Mouse (Mus musculus) hindbrain, embryonic 13.5 days (tissue): ENCODE measurements around the gene Fancd2. TPM values are rescaled to one million over a fixed set of nuclear protein-coding genes. Genes with fewer than 3 reads are reported as not detected.

Experiments
- ATAC-seq: fragments of 200-750 bp; cut with Nextera tagmentation; 2 replicates; pipeline ENCODE4 v1.8.0; 2017; ENCODE audit warnings: moderate TSS enrichment; ENCODE audit not compliant: low FRiP score
- H3K27ac ChIP-seq: fragments of 300-500 bp; sonication (generic); 2 replicates; pipeline ENCODE4 v1.5.1; 2015; ENCODE audit warnings: inconsistent platforms, mild to moderate bottlenecking, moderate library complexity
- H3K27me3 ChIP-seq: fragments of 300-500 bp; sonication (generic); 2 replicates; pipeline ENCODE4 v1.6.1; 2015; ENCODE audit warnings: mild to moderate bottlenecking, inconsistent platforms
- H3K36me3 ChIP-seq: fragments of 300-500 bp; sonication (generic); 2 replicates; pipeline ENCODE4 v1.6.1; 2015; ENCODE audit warnings: mild to moderate bottlenecking, inconsistent platforms
- H3K4me1 ChIP-seq: fragments of 300-500 bp; sonication (generic); replicated peaks from 2 replicates; pipeline ENCODE4 v1.6.1; 2015; ENCODE audit warnings: inconsistent platforms
- H3K4me2 ChIP-seq: fragments of 300-500 bp; sonication (generic); 2 replicates; pipeline ENCODE4 v1.6.1; 2015; ENCODE audit warnings: inconsistent platforms, mild to moderate bottlenecking, moderate library complexity
- H3K4me3 ChIP-seq: fragments of 300-500 bp; sonication (generic); 2 replicates; pipeline ENCODE4 v1.5.1; 2015; ENCODE audit warnings: mild to moderate bottlenecking, inconsistent platforms
- H3K9ac ChIP-seq: fragments of 300-500 bp; sonication (generic); 2 replicates; pipeline ENCODE4 v1.6.1; 2015; ENCODE audit warnings: mild to moderate bottlenecking, inconsistent platforms
- H3K9me3 ChIP-seq: fragments of 300-500 bp; sonication (generic); 2 replicates; pipeline ENCODE4 v1.6.1; 2016; ENCODE audit warnings: inconsistent platforms
- WGBS: fragments of 180-500 bp; shearing (Covaris S2); methylation state at CpG from one replicate; pipeline ENCODE4 v1.1.7; 2015; 5-methylcytosine and 5-hydroxymethylcytosine counted together
- polyA plus RNA-seq: library from polyadenylated mRNA; unstranded; fragments of >200 nt; fragmentation: Nextera tagmentation; extraction: Ambion mirVana; gene quantifications from 2 replicates; pipeline ENCODE4 v1.2.1, GENCODE M21; 2015

Fancd2 gene
- polyA plus RNA-seq, 1 experiment from 2014 or later = 3.2 TPM

GRCm38 (mm10) chr6:113501388-113502084, 29.9 kb upstream of the Fancd2 start, which contains the start of gene Prrt3:
TSS of gene Prrt3 (minus strand) at chr6:113501931.
- peaks cover 6% of the 10 kb centered on the region; the same call in 1 of the 2 replicates for H3K36me3 ChIP-seq
- peaks cover 13% of the 10 kb centered on the region for H3K4me1 ChIP-seq
- 4% methylated on average over 32 of the region's 32 CpGs for WGBS
- peak within 1 kb of the TSS; percentile 64 for H3K4me2 ChIP-seq
- no peaks in the 10 kb centered on the region for H3K9me3 ChIP-seq
- peak within 1 kb of the TSS; percentile 66 for H3K27ac ChIP-seq
- H3K4me3 ChIP-seq = peak within 1 kb of the TSS; percentile 60
- H3K27me3 ChIP-seq = peaks cover 16% of the 10 kb centered on the region
- peak; percentile 86 for ATAC-seq
- H3K9ac ChIP-seq = peak within 1 kb of the TSS; percentile 79

DNA sequence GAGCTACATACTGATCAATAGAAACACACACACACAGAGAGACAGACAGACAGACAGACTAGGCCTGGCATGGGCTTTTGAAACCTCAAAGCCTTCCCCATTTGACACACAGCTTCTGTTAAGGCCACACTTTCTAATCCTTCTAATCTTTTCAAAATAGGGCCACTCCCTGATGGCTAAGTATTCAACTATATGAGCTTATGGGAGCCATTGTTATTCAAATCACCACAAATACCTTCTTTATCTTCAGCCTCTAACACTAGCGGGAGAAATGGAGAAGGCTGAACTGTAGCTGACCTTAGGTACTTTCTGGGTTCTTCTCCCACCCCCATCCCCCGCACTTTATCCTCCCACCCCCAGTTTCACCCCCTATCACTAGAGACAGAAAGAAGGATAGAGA, 28.7 kb upstream of the Fancd2 start:
- Histone ChIP-seq H3K4me3 (no peak overlapping the region), H3K9ac (no peak overlapping the region), H3K4me2 (no peak overlapping the region), H3K4me1 (peaks cover 13% of the 10 kb centered on the region), H3K36me3 (no peaks in the 10 kb centered on the region), H3K9me3 (no peaks in the 10 kb centered on the region), H3K27ac (no peak overlapping the region), H3K27me3 (peaks cover 10% of the 10 kb centered on the region)
- no peak for ATAC-seq
- WGBS = 52% methylated on average over 2 of the region's 2 CpGs

DNA sequence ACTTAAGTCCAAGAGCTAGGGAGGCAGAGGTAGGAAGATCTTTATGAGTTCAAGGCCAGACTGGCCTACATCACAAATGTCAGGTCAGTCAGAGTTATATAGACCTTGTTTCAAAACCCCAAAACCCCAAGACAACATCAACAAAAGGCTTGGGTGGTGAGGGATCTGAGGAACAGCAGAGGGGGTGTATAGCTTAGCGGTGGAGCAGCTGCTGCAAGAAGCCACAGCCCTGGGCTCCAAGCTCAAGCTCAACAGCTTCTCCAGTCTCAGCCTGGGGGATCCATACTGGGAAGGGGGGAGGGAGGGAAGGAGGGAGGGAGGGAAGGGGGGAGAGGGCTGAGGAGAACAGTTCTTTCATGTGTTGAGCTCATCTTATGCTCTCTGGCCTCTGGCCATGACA, 25.8 kb upstream of the Fancd2 start:
- peaks cover 12% of the 10 kb centered on the region for H3K4me1 ChIP-seq
- H3K9ac ChIP-seq = no peak overlapping the region
- 84% methylated on average over 1 of the region's 1 CpGs for WGBS
- no peak overlapping the region for H3K4me3 ChIP-seq
- no peak overlapping the region for H3K27ac ChIP-seq
- no peaks in the 10 kb centered on the region for H3K9me3 ChIP-seq
- no peaks in the 10 kb centered on the region for H3K36me3 ChIP-seq
- ATAC-seq = no peak
- H3K27me3 ChIP-seq = peaks cover 6% of the 10 kb centered on the region
- H3K4me2 ChIP-seq = no peak overlapping the region

DNA sequence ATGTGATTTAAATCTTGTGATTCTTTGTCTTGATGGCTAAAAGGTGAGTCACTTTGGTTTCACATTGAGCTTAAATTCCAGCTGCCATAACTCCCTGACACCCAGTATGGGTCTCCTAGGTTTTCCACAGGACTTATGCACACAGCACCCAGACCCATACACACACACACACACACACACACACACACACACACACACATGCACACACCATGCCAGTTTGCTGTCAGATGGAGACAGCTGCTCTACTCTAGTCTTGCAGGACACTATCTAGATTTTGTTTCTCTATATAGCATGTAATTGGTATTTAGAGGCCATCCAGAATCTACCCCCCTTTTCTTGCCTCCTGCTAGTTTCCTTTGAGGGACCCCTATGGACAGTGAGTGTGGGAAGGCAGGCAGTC, 24.4 kb upstream of the Fancd2 start:
- Histone ChIP-seq H3K4me3 (no peak overlapping the region), H3K4me1 (no peaks in the 10 kb centered on the region; the same call in 1 of the 2 replicates), H3K27ac (no peak overlapping the region), H3K9me3 (no peaks in the 10 kb centered on the region), H3K36me3 (peaks cover 8% of the 10 kb centered on the region; the same call in 1 of the 2 replicates), H3K9ac (no peak overlapping the region), H3K27me3 (no peaks in the 10 kb centered on the region), H3K4me2 (no peak overlapping the region)
- ATAC-seq = no peak

DNA sequence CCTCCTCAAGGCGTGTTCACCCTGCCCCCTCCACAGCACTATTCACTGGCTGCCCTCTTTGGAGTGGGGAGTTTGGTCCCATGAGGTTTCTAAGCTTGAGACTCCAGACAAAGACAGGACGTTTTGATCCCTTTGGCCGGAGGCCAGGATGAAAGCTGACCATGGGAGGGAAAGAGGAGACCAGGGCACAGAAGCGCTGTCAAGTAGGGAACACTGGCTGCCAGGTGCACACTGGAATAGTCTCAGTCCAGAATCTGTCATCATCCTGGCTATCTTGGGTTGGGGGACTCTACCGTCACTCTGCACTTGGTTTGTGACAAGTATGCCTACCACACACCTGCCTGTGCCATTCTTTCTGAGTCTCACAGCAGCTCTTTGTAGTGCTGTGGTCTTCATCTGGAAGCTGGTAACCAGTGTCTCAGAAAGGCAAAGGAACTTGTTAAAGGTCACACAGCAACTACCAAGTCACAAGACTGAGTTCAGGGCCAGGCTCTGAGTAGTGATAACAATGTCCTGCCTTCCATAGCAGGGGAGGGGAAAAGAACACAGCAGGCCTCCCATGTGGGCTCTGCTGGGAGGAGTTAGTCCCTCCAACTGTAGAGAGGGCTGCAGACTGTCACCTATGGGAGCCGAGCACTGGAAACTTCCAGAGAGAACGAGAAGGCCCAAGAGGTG, 23.1 kb upstream of the Fancd2 start:
- Histone ChIP-seq H3K9me3 (no peaks in the 10 kb centered on the region), H3K4me2 (no peak overlapping the region), H3K36me3 (peaks cover 20% of the 10 kb centered on the region), H3K4me3 (no peak overlapping the region), H3K27me3 (no peaks in the 10 kb centered on the region), H3K27ac (no peak overlapping the region), H3K9ac (no peak overlapping the region), H3K4me1 (no peaks in the 10 kb centered on the region; the same call in 1 of the 2 replicates)
- WGBS = 66% methylated on average over 7 of the region's 7 CpGs
- ATAC-seq = no peak

DNA sequence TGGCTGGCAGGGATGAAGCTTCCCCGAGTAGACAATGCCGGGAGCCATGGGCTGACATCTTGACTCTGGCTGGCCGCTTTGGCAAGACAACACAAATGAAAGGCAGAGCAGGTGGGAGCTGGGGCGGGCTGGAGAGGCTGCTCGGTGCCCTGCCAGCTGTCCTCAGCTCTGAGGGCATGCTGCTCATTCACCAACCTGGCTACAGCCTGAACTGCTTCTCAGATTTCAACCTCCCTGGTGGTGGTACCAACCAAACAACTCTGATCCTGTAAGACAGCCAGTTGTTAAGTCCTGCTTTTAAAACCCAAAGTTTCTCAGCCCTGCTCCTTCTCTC, 22.6 kb upstream of the Fancd2 start:
- no peak overlapping the region for H3K27ac ChIP-seq
- H3K9ac ChIP-seq = no peak overlapping the region
- H3K4me3 ChIP-seq = no peak overlapping the region
- peaks cover 25% of the 10 kb centered on the region for H3K36me3 ChIP-seq
- no peaks in the 10 kb centered on the region; the same call in 1 of the 2 replicates for H3K4me1 ChIP-seq
- H3K27me3 ChIP-seq = no peaks in the 10 kb centered on the region
- no peaks in the 10 kb centered on the region for H3K9me3 ChIP-seq
- no peak overlapping the region for H3K4me2 ChIP-seq
- WGBS = 57% methylated on average over 5 of the region's 5 CpGs
- no peak for ATAC-seq

GRCm38 (mm10) chr6:113513944-113514343, 17.5 kb upstream of the Fancd2 start:
- Histone ChIP-seq H3K27ac (no peak overlapping the region), H3K9me3 (no peaks in the 10 kb centered on the region), H3K4me1 (no peaks in the 10 kb centered on the region), H3K36me3 (peaks cover 76% of the 10 kb centered on the region), H3K4me2 (no peak overlapping the region), H3K9ac (no peak overlapping the region), H3K27me3 (no peaks in the 10 kb centered on the region), H3K4me3 (no peak overlapping the region)
- 90% methylated on average over 6 of the region's 6 CpGs for WGBS
- no peak for ATAC-seq

GRCm38 (mm10) chr6:113514600-113514999, 16.9 kb upstream of the Fancd2 start:
- no peak overlapping the region for H3K4me3 ChIP-seq
- H3K9me3 ChIP-seq = no peaks in the 10 kb centered on the region
- peaks cover 82% of the 10 kb centered on the region for H3K36me3 ChIP-seq
- no peaks in the 10 kb centered on the region for H3K27me3 ChIP-seq
- no peak overlapping the region for H3K9ac ChIP-seq
- no peak overlapping the region for H3K27ac ChIP-seq
- H3K4me2 ChIP-seq = no peak overlapping the region
- no peaks in the 10 kb centered on the region for H3K4me1 ChIP-seq
- ATAC-seq = no peak
- WGBS = over 99% methylated on average over 3 of the region's 3 CpGs

- WGBS = 97% methylated on average over 8 of the region's 8 CpGs
- Histone ChIP-seq H3K4me3 (no peak overlapping the region), H3K36me3 (peaks cover 99% of the 10 kb centered on the region), H3K27ac (no peak overlapping the region), H3K4me1 (no peaks in the 10 kb centered on the region), H3K9me3 (no peaks in the 10 kb centered on the region), H3K9ac (no peak overlapping the region), H3K27me3 (no peaks in the 10 kb centered on the region), H3K4me2 (no peak overlapping the region)
- no peak for ATAC-seq
These were observed 13.9 kb upstream of the Fancd2 start for GRCm38 (mm10) chr6:113517434-113518080.

DNA sequence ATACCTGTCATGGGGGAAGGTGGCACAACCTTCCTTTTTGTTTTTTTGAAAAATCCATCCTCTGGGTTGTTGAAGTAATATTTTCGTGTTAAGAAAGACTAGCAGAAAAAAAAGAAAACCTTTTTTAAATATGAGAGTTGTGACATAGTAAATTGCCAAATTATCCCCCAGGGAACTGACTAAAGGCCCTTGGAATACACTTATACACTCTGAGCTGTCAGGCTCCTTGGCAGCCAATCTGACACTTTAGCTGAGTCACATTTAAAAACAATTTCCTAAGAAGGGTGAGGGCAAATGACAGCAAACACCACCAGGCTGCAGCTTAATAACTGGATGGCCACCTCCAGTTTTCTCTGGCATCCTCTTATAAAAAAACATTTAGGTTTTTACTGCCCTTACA, 9.2 kb upstream of the Fancd2 start:
- H3K9ac ChIP-seq = no peak overlapping the region
- H3K27ac ChIP-seq = no peak overlapping the region
- no peaks in the 10 kb centered on the region for H3K27me3 ChIP-seq
- peaks cover 83% of the 10 kb centered on the region for H3K36me3 ChIP-seq
- no peaks in the 10 kb centered on the region for H3K4me1 ChIP-seq
- no peak overlapping the region for H3K4me3 ChIP-seq
- H3K4me2 ChIP-seq = no peak overlapping the region
- 89% methylated on average over 1 of the region's 1 CpGs for WGBS
- ATAC-seq = no peak
- no peaks in the 10 kb centered on the region for H3K9me3 ChIP-seq

- H3K4me1 ChIP-seq = no peaks in the 10 kb centered on the region
- no peak overlapping the region for H3K9ac ChIP-seq
- no peak overlapping the region for H3K27ac ChIP-seq
- H3K4me3 ChIP-seq = no peak overlapping the region
- H3K4me2 ChIP-seq = no peak overlapping the region
- no peaks in the 10 kb centered on the region for H3K9me3 ChIP-seq
- H3K27me3 ChIP-seq = no peaks in the 10 kb centered on the region
- 92% methylated on average over 8 of the region's 8 CpGs for WGBS
- ATAC-seq = no peak
- peaks cover 77% of the 10 kb centered on the region for H3K36me3 ChIP-seq
These were observed 8.1 kb upstream of the Fancd2 start for GRCm38 (mm10) chr6:113523420-113523819.

GRCm38 (mm10) chr6:113531840-113532404, 440 bp downstream of the Fancd2 start:
- Histone ChIP-seq H3K36me3 (peaks cover 10% of the 10 kb centered on the region; the same call in 1 of the 2 replicates), H3K27me3 (no peaks in the 10 kb centered on the region), H3K9ac (peak overlapping the region; percentile 91), H3K4me3 (peak overlapping the region; percentile 90), H3K4me2 (peak overlapping the region; percentile 82), H3K27ac (no peak overlapping the region), H3K9me3 (no peaks in the 10 kb centered on the region), H3K4me1 (peaks cover 25% of the 10 kb centered on the region)
- WGBS = 10% methylated on average over 7 of the region's 7 CpGs
- no peak for ATAC-seq
